Mouse (Mus musculus): ENCODE measurements around the gene Uba7. TPM values are rescaled to one million over a fixed set of nuclear protein-coding genes. Genes with fewer than 3 reads are reported as not detected.

The Uba7 gene
- polyA plus RNA-seq, 1 experiment: 0.51 TPM

GRCm38 (mm10) chr9:107962916-107963315, 12.4 kb upstream of the Uba7 start:
- TF ChIP-seq USF1 (IDR thresholded peaks at IDR 0.05; ENCODE audit: low read depth) (no peak), CEBPB (IDR thresholded peaks at IDR 0.05; ENCODE audit: low read depth) (no peak), FOSL1 (IDR thresholded peaks at IDR 0.05; ENCODE audit: insufficient read depth, low read length, poor library complexity, severe bottlenecking) (no peak), MYOG (IDR thresholded peaks at IDR 0.05; ENCODE audit: control insufficient read depth, extremely low read depth, insufficient read length) (no peak), CTCF (IDR thresholded peaks at IDR 0.05; ENCODE audit: control insufficient read depth, insufficient read depth, insufficient read length) (no peak), MAX (IDR thresholded peaks at IDR 0.05) (no peak), MYOD1 (IDR thresholded peaks at IDR 0.05; ENCODE audit: control insufficient read depth, insufficient read length, low read depth) (no peak)
- Histone ChIP-seq H3ac (ENCODE audit: control insufficient read depth, insufficient read length, low read depth) (no peak overlapping the region), H3K79me2 (ENCODE audit: control insufficient read depth, insufficient read depth) (no peaks in the 10 kb centered on the region), H3K79me3 (ENCODE audit: low read depth) (no peaks in the 10 kb centered on the region), H3K4me3 (ENCODE audit: insufficient read depth, poor library complexity, severe bottlenecking) (no peak overlapping the region), H3K27me3 (ENCODE audit: control insufficient read depth, insufficient read depth, insufficient read length) (no peaks in the 10 kb centered on the region), H3K36me3 (ENCODE audit: control insufficient read depth, insufficient read depth) (peaks cover 47% of the 10 kb centered on the region)

- no peak overlapping the region for H3K4me3 ChIP-seq (ENCODE audit: insufficient read depth, poor library complexity, severe bottlenecking)
- H3K27me3 ChIP-seq (ENCODE audit: control insufficient read depth, insufficient read depth, insufficient read length): no peaks in the 10 kb centered on the region
- TF ChIP-seq USF1 (IDR thresholded peaks at IDR 0.05; ENCODE audit: low read depth) (no peak), MYOD1 (IDR thresholded peaks at IDR 0.05; ENCODE audit: control insufficient read depth, insufficient read length, low read depth) (no peak), FOSL1 (IDR thresholded peaks at IDR 0.05; ENCODE audit: insufficient read depth, low read length, poor library complexity, severe bottlenecking) (no peak), CEBPB (IDR thresholded peaks at IDR 0.05; ENCODE audit: low read depth) (no peak), CTCF (IDR thresholded peaks at IDR 0.05; ENCODE audit: control insufficient read depth, insufficient read depth, insufficient read length) (peak; percentile 70), MAX (IDR thresholded peaks at IDR 0.05) (no peak), MYOG (IDR thresholded peaks at IDR 0.05; ENCODE audit: control insufficient read depth, extremely low read depth, insufficient read length) (no peak)
- H3ac ChIP-seq (ENCODE audit: control insufficient read depth, insufficient read length, low read depth): no peak overlapping the region
- H3K79me3 ChIP-seq (ENCODE audit: low read depth): no peaks in the 10 kb centered on the region
- H3K36me3 ChIP-seq (ENCODE audit: control insufficient read depth, insufficient read depth): peaks cover 44% of the 10 kb centered on the region
- H3K79me2 ChIP-seq (ENCODE audit: control insufficient read depth, insufficient read depth): no peaks in the 10 kb centered on the region
Measured at GRCm38 (mm10) chr9:107963700-107964099, 11.6 kb upstream of the Uba7 start.

GRCm38 (mm10) chr9:107964681-107965080, 10.6 kb upstream of the Uba7 start:
- Histone ChIP-seq H3ac (ENCODE audit: control insufficient read depth, insufficient read length, low read depth) (no peak overlapping the region), H3K27me3 (ENCODE audit: control insufficient read depth, insufficient read depth, insufficient read length) (no peaks in the 10 kb centered on the region), H3K4me3 (ENCODE audit: insufficient read depth, poor library complexity, severe bottlenecking) (no peak overlapping the region), H3K79me2 (ENCODE audit: control insufficient read depth, insufficient read depth) (no peaks in the 10 kb centered on the region), H3K79me3 (ENCODE audit: low read depth) (no peaks in the 10 kb centered on the region), H3K36me3 (ENCODE audit: control insufficient read depth, insufficient read depth) (peaks cover 39% of the 10 kb centered on the region)
- TF ChIP-seq USF1 (IDR thresholded peaks at IDR 0.05; ENCODE audit: low read depth): no peak
- TF ChIP-seq MYOG (IDR thresholded peaks at IDR 0.05; ENCODE audit: control insufficient read depth, extremely low read depth, insufficient read length): no peak
- no peak for TF ChIP-seq FOSL1 (IDR thresholded peaks at IDR 0.05; ENCODE audit: insufficient read depth, low read length, poor library complexity, severe bottlenecking)
- no peak for TF ChIP-seq CEBPB (IDR thresholded peaks at IDR 0.05; ENCODE audit: low read depth)

GRCm38 (mm10) chr9:107966676-107967075, 8.6 kb upstream of the Uba7 start:
- no peak overlapping the region for H3ac ChIP-seq (ENCODE audit: control insufficient read depth, insufficient read length, low read depth)

GRCm38 (mm10) chr9:107967437-107967836, 7.9 kb upstream of the Uba7 start:
- peaks cover 32% of the 10 kb centered on the region for H3K36me3 ChIP-seq (ENCODE audit: control insufficient read depth, insufficient read depth)
- TF ChIP-seq USF1 (IDR thresholded peaks at IDR 0.05; ENCODE audit: low read depth) (no peak), CEBPB (IDR thresholded peaks at IDR 0.05; ENCODE audit: low read depth) (no peak), FOSL1 (IDR thresholded peaks at IDR 0.05; ENCODE audit: insufficient read depth, low read length, poor library complexity, severe bottlenecking) (no peak), MAX (IDR thresholded peaks at IDR 0.05) (no peak), MYOG (IDR thresholded peaks at IDR 0.05; ENCODE audit: control insufficient read depth, extremely low read depth, insufficient read length) (no peak), CTCF (IDR thresholded peaks at IDR 0.05; ENCODE audit: control insufficient read depth, insufficient read depth, insufficient read length) (no peak), MYOD1 (IDR thresholded peaks at IDR 0.05; ENCODE audit: control insufficient read depth, insufficient read length, low read depth) (no peak)

More at GRCm38 (mm10) chr9:107966676-107967075, 8.6 kb upstream of the Uba7 start:
- Histone ChIP-seq H3K79me2 (ENCODE audit: control insufficient read depth, insufficient read depth) (no peaks in the 10 kb centered on the region), H3K27me3 (ENCODE audit: control insufficient read depth, insufficient read depth, insufficient read length) (no peaks in the 10 kb centered on the region), H3K4me3 (ENCODE audit: insufficient read depth, poor library complexity, severe bottlenecking) (no peak overlapping the region), H3K79me3 (ENCODE audit: low read depth) (no peaks in the 10 kb centered on the region), H3K36me3 (ENCODE audit: control insufficient read depth, insufficient read depth) (peaks cover 39% of the 10 kb centered on the region)
- no peak for TF ChIP-seq MAX (IDR thresholded peaks at IDR 0.05)
- no peak for TF ChIP-seq MYOG (IDR thresholded peaks at IDR 0.05; ENCODE audit: control insufficient read depth, extremely low read depth, insufficient read length)
- no peak for TF ChIP-seq USF1 (IDR thresholded peaks at IDR 0.05; ENCODE audit: low read depth)
- no peak for TF ChIP-seq MYOD1 (IDR thresholded peaks at IDR 0.05; ENCODE audit: control insufficient read depth, insufficient read length, low read depth)
- TF ChIP-seq FOSL1 (IDR thresholded peaks at IDR 0.05; ENCODE audit: insufficient read depth, low read length, poor library complexity, severe bottlenecking): no peak
- no peak for TF ChIP-seq CTCF (IDR thresholded peaks at IDR 0.05; ENCODE audit: control insufficient read depth, insufficient read depth, insufficient read length)
- TF ChIP-seq CEBPB (IDR thresholded peaks at IDR 0.05; ENCODE audit: low read depth): no peak

GRCm38 (mm10) chr9:107968531-107968930, 6.8 kb upstream of the Uba7 start:
- H3K36me3 ChIP-seq (ENCODE audit: control insufficient read depth, insufficient read depth): peaks cover 22% of the 10 kb centered on the region
- H3K79me2 ChIP-seq (ENCODE audit: control insufficient read depth, insufficient read depth): no peaks in the 10 kb centered on the region
- no peak overlapping the region for H3K4me3 ChIP-seq (ENCODE audit: insufficient read depth, poor library complexity, severe bottlenecking)
- H3K79me3 ChIP-seq (ENCODE audit: low read depth): no peaks in the 10 kb centered on the region
- H3ac ChIP-seq (ENCODE audit: control insufficient read depth, insufficient read length, low read depth): no peak overlapping the region
- no peaks in the 10 kb centered on the region for H3K27me3 ChIP-seq (ENCODE audit: control insufficient read depth, insufficient read depth, insufficient read length)
- TF ChIP-seq CEBPB (IDR thresholded peaks at IDR 0.05; ENCODE audit: low read depth): no peak
- TF ChIP-seq FOSL1 (IDR thresholded peaks at IDR 0.05; ENCODE audit: insufficient read depth, low read length, poor library complexity, severe bottlenecking): no peak
- TF ChIP-seq MYOD1 (IDR thresholded peaks at IDR 0.05; ENCODE audit: control insufficient read depth, insufficient read length, low read depth): no peak
- no peak for TF ChIP-seq CTCF (IDR thresholded peaks at IDR 0.05; ENCODE audit: control insufficient read depth, insufficient read depth, insufficient read length)
- no peak for TF ChIP-seq MYOG (IDR thresholded peaks at IDR 0.05; ENCODE audit: control insufficient read depth, extremely low read depth, insufficient read length)
- TF ChIP-seq MAX (IDR thresholded peaks at IDR 0.05): no peak
- no peak for TF ChIP-seq USF1 (IDR thresholded peaks at IDR 0.05; ENCODE audit: low read depth)

More at GRCm38 (mm10) chr9:107967437-107967836, 7.9 kb upstream of the Uba7 start:
- H3K79me3 ChIP-seq (ENCODE audit: low read depth): no peaks in the 10 kb centered on the region
- no peak overlapping the region for H3K4me3 ChIP-seq (ENCODE audit: insufficient read depth, poor library complexity, severe bottlenecking)
- no peaks in the 10 kb centered on the region for H3K27me3 ChIP-seq (ENCODE audit: control insufficient read depth, insufficient read depth, insufficient read length)
- no peak overlapping the region for H3ac ChIP-seq (ENCODE audit: control insufficient read depth, insufficient read length, low read depth)
- H3K79me2 ChIP-seq (ENCODE audit: control insufficient read depth, insufficient read depth): no peaks in the 10 kb centered on the region
